Mouse (Mus musculus) kidney, adult 8-10 months (tissue): ENCODE measurements at regions not wholly inside any gene's neighbourhood (a gene's known extent, or its start where the extent isn't known, plus 50 kb on each side); places are given as distances from the start of the nearest gene placed in this dataset.
"Not testable (repeated sequence)": the region's sequence is repeated elsewhere in the genome, so short reads cannot be mapped to it uniquely, and the experiment has no call there.

Source experiments
- DNase-seq, 2 experiments: peaks; one replicate each; pipeline ENCODE4 v3.0.0; 2022

DNA sequence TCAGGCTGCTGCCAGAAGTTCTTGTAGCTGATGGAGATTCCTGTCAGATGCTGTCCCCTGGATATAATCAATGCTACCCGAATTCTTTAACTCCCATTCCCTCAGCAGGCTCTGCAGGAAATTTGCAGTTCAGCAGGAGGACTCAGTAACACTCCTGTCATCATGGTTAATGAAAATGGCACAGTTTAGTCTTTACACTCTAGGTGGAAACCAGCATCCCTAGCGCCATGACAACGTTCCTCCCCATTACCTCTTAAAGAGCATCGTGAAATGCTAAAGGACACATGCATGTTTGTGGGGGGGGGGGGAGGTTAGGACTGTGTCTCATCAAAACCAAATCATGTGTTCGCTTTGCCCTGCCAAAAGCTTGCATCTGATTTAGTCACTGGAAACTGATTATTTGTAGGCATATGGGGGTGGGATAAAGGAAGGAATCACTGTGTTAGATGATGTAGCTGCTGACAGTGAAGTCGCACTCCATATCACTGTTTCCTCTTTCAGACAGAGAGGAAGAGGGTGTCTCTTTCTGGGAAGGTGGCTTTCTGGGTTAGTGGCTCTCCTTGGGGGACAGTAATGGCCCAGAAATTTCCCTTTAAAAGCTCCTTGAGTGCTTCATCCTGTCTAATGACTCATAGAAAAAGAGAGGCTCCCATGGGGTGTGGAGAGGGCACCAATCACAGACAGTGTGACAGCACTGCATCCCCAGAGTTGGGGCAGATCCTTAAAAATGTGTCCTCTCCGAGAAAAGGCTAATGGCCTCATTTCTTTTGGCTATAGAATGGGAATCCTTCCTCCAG is 351.5 kb downstream of the Plekhb2 start:
- no peak for DNase-seq

DNA sequence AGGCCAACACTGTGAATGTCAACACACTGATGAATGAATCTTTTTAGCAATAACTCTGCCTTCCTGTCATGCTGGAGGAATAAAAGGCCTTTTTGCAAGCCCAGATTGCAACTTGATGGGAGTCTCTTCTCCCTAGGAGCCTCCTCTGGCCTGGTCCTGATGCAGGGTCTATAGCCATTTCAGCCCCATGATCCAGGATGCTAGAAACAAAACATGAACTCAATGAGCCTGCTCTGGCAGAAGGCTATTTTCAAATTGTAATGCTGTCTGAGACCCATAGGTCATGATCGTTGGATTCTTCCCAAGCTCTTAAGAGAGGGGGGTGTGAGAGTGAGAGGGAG is 352.1 kb downstream of the Plekhb2 start:
- no peak for DNase-seq

DNA sequence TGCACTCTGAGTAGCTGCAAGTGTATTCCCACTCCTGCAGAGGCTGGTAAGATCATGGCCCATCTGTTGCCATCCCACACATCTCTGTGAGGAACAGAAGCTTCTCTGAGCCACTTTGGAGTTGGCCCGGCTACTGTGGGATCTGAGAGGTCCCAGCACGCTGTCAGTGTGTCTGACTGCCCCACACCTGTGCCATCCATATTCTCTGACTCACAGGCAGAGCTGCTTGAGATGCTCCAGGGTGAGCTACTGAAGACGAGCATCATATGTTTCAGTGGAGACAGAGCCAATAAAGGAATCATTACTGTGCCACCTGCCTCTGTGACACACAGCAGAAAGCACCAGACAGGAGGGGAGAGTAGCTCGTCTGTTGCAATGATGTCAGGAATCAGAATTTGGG is 352.8 kb downstream of the Plekhb2 start:
- no peak for DNase-seq

DNA sequence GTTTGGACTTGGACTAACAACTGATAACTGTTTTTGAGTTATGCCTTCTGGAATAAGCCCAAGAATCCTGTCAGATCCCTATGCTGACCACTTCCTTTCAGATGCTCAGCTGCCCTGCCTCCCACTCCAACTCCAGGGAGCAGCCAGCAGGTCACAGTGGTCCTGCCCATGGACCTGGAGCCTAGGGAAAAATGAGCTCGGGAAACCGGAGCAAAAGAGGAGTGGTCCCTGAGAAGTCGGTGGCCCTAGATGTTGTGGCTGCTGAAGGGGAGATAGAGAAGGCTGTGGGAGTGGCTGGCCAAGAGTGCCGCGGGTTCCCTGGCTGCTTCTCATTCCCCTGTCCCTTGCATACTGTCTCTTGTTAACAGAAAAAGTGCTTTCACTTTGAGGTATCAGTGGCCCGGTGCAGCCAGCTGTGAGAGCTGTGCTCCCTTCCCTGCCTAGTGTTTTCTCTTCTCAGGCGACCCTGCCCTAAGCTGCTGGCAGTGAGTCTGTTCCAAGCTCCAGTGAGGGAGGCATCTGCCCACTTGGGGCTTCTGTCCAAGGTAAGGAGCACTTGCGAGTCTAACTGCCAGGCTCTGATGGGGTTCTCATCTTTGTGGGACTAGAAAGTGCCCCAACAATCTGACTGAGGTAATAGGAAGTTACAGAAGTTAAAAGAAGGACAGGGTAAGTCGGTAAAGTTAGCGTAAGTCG is 357.2 kb downstream of the Plekhb2 start:
- DNase-seq: no peak

DNA sequence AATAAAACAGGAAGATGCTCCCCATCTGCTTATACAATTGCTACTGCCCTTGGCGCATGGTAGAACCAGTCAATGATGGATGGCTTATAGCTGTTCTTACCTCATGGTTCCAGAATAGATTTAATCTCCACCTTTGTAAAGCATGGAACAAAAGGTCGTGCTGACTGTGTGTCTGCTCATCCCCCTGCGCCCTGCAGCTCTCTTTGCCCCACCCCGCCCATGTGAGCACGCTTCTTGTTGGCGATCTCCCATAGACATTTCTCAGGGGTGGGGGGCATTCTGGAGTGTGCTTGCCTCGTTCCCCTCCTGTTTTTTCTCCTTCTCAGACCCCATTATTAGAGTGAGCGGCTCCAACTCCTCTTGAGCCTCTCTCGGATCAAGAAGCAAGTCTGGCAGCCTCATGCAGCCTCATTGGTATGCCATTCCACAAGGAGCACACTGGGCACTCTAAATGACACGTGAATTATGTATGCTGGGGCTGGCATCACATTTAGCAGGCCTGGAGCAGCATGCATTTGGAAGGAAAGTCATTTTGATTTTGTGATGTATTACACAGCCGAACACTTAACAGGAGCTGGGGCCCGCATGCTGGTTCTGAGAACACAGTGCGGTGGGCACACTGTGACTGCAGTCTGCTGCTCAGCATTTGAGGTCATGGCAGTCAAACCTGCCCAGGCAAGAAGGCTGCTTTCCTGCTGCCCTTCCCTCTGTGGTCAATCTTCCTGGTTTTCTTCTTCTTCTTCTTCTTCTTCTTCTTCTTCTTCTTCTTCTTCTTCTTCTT is 362.5 kb downstream of the Plekhb2 start:
- no peak for DNase-seq

DNA sequence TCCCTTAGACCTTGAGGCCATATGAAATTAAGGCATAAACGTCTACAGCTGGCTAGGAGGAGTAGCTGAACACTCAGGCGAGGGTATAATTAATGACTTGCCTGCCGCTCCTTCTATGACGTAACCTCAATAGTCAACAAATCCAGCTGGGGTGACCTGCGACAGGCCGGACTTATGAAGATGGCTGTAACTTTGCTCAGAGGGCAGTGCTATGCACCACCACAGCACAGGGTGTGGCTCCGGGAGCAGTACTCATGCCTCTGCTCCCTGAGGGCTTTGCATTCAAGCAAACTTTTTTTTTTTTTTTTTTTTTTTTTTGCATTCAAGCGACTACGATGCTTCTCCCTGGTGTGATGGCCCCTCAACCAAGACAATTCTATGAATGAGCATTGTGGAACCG is 364.1 kb downstream of the Plekhb2 start:
- no peak for DNase-seq

DNA sequence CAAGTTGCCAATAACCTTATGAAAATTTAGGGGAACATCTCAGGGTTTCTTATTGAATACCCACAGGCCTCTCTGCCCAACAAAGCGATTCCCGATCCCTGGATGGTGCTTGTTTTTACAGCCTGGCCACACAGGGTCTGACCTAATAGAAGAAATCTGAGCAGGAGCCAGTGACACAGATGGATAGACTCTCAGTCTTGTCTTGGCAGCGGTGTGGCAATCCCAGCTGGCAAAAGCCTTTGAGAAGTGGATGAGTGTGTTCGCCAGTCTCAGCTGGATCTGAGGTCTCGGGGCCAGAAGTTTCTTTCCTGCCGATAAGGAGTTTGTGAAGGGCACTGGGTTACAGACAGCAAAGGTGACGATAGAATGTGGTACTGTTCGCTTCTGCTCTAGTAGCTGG is 366.6 kb downstream of the Plekhb2 start:
- DNase-seq: no peak

DNA sequence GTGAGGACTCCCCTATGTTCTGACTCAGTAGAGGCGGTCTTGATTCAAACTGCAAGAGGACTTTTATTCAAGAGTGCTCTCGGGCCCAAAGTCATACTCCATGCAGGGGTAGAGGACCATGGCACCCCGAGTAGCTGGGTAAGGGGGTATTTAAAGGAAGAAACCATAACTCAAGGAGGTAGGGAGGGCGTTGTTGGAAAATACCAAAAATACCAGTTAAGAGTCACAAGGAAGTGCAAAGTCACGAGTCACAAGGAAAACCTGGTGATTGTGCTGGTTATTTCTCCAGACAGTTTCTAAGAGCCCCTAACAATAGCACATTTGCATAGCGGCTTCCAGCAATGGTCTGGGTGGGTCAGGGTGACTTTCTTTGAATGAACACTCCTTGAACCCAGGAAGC is 370.4 kb downstream of the Plekhb2 start:
- DNase-seq: not testable (repeated sequence)

DNA sequence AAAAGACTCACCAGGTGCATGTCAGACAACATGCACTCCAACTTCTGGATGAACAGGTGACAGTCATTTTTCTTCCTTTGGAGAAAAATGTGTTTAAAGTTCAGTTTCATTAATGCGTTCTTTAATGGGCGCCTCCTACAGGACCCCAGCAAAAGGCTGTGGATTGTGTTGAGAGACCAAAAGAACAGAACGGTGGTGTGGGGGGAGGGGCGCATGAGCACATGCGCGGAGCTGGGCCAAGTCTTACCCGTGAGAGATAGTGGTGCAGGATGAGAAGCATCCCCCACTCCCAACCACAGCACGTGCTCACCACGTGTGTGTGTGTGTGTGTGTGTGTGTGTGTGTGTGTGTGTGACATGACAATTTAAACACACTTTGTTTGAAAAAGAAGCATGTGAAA is 371.0 kb downstream of the Plekhb2 start:
- no peak for DNase-seq

DNA sequence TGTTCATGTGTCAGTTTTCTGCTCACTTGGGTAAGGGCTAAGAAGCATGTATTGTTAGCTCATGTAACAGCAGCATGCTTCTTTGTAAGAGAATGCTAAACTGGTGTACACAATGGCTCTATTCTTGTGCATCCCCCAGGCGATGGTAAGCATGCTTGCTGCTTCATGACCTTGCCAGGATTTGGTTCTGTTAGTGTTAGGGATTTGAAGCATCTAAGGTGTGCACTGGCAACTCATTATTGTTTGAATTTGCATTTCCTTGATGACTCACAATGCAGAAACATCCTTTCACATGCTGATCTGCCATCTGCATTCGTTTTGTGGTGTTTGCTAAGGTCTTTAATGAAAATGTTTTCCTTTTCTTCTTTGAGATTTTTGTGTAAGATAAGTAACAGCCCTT is 382.8 kb downstream of the Plekhb2 start:
- DNase-seq: no peak

DNA sequence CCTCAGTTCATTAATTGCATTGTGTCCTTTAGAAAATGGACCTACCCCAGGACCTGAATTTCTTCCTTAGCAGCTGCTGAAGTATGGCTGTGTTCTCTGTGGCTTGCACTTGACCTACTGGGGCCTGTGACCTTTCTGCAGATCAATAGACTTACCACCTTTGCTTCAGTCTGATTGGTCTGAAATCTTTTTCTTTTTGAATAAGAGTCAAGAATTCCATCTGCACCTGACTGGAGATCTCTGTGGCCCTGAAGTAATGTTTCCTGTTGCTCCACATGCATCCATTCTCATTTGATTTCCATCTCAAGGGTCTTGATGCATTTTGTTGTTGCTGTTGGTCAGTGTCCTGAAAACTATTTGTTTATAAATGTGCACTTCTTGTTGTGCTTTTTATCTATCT is 388.4 kb downstream of the Plekhb2 start:
- no peak for DNase-seq

DNA sequence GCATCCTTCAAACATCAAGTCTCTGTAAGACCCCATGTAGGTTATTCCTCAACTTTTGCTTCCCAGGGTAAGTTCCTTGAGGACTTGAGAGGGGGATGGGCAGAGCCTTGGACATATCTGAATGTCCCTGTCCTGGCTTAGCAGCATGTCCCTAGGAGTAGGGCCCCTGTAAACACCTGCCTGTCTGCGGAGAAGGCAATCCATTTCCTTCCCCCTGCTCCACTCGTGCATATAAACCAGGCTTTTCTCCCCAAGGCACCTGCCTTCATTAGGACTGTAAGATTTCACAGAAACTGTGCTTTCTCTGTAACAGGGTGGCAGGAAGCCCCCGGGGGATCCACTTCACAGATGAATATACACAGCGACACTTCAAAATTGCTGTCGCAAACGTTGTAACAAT is 393.1 kb downstream of the Plekhb2 start:
- DNase-seq: no peak

DNA sequence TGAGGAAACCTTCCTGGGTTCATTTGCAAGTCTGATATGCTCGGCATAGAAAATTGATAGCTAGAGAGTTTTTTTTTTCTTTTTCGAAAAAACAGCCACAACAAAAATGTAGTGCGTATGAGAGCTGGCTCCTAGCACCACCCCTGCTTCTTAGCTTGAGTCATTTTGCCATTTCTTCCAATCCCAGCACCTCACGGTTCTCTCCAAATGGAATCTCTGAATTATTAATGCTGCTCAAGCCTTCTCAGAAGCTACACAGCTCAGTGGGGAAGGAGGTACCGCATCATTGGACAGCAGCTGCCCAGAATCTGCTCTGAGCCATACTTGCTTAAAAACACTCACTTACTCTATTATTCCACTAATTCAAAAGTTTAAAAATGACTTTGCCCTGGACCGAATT is 393.6 kb downstream of the Plekhb2 start:
- no peak for DNase-seq

DNA sequence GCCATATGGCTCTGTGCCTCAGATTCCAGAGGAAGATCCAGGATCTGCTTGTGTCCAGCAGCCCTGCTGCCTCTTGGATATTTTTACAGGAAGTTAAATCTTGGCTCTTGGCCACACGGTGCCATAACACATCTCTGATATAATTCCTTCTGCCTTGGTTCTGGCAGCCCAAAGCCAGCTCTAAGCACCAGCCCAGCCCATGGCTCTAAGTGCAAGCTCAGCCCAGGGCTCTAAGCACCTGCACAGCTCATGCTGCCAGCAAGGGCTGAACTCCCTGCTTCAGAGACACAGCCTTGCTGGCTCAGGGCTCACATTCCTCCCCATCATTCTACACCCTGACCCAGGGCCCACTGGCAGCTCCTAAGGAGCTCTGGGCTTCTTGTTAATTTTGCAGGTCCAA is 415.3 kb downstream of the Plekhb2 start:
- no peak for DNase-seq

DNA sequence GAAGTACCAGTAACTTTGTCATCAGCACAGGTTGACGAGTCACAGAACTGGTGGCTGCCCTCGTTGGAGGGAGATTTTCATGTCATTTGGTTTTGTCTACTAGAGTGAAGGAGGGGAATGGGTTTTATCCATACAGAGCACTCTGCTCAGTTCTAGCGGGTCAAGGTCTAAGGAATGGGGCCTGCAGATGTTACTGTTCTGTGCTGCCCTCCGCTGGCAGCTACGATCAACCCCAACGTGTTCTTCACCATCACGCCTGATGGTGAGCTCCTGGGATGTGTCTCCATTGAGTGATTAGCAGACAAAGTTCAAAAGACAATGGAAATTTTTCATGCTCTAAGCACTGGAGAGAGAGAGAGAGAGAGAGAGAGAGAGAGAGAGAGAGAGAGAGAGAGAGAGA is 416.9 kb downstream of the Plekhb2 start:
- peak in 1 of 2 experiments; percentile 13 for DNase-seq

DNA sequence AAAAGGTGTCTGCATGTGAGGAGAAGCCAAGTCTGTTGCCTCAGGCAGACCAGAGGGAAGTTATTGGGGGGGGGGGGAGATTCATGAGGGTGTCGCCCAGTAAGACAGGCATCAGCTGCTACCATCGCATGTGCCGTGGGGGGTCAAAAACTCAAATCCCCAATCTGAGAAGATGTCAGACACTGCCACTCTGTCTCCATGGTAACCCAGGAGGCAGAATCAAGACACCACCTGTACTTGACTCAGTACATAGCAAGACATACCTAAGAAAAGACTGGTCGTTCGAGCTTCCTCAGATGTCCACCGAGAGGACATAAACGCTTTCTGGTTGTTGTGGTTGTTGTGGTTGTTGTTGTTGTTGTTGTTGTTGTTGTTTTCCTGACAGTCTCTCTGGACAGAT is 418.1 kb downstream of the Plekhb2 start:
- DNase-seq: no peak

DNA sequence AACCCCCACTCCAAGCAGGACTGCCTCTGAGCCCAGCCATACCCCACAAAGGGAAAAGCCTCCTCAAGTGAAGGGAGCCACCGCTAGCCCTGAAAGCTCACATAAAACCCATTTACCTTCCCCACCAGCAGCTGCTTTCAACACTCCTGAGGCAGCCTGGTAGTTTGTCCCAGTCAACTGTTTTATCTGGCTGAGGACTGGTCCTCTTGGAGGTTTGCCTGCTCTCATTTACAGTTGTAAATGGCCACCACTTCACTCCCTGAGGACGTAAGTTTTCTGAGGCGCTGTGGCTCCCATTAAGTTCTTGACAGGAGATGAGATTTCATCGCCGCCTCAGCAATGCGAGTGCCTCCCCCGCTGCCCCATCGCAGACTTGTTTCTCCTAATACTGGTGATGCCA is 425.2 kb downstream of the Plekhb2 start:
- DNase-seq: no peak
